Mouse (Mus musculus) stomach, embryonic 15.5 days (tissue): ENCODE data around the gene Col23a1. TPM values are rescaled to one million over a fixed set of nuclear protein-coding genes. Genes with fewer than 3 reads are reported as not detected.
"Not testable (repeated sequence)": the region's sequence is repeated elsewhere in the genome, so short reads cannot be mapped to it uniquely, and the experiment has no call there.

Experiments used
- ATAC-seq: fragments of 200-750 bp; cut with Nextera tagmentation; 2 replicates; pipeline ENCODE4 v1.8.0; 2017; ENCODE audit warnings: low read depth, moderate number of reproducible peaks, moderate TSS enrichment; ENCODE audit not compliant: insufficient read depth, low FRiP score
- H3K27ac ChIP-seq: fragments of 300-500 bp; sonication (generic); 2 replicates; pipeline ENCODE4 v1.5.1; 2015; ENCODE audit warnings: mild to moderate bottlenecking, inconsistent platforms
- H3K27me3 ChIP-seq: fragments of 300-500 bp; sonication (generic); replicated peaks from 2 replicates; pipeline ENCODE4 v1.6.1; 2015; ENCODE audit warnings: inconsistent platforms
- H3K36me3 ChIP-seq: fragments of 300-500 bp; sonication (generic); 2 replicates; pipeline ENCODE4 v1.6.1; 2015; ENCODE audit warnings: inconsistent platforms
- H3K4me1 ChIP-seq: fragments of 300-500 bp; sonication (generic); 2 replicates; pipeline ENCODE4 v1.6.1; 2015; ENCODE audit warnings: inconsistent platforms
- H3K4me2 ChIP-seq: fragments of 300-500 bp; sonication (generic); 2 replicates; pipeline ENCODE4 v1.6.1; 2015; ENCODE audit warnings: mild to moderate bottlenecking, inconsistent platforms
- H3K4me3 ChIP-seq: fragments of 300-500 bp; sonication (generic); replicated peaks from 2 replicates; pipeline ENCODE4 v1.5.1; 2015; ENCODE audit warnings: inconsistent platforms
- H3K9ac ChIP-seq: fragments of 300-500 bp; sonication (generic); 2 replicates; pipeline ENCODE4 v1.6.1; 2015; ENCODE audit warnings: inconsistent platforms
- H3K9me3 ChIP-seq: fragments of 300-500 bp; sonication (generic); 2 replicates; pipeline ENCODE4 v1.6.1; 2016; ENCODE audit warnings: inconsistent platforms
- WGBS: fragments of 180-500 bp; shearing (Covaris S2); methylation state at CpG from one replicate; pipeline ENCODE4 v1.1.7; 2015; 5-methylcytosine and 5-hydroxymethylcytosine counted together
- polyA plus RNA-seq: library from polyadenylated mRNA; unstranded; fragments of >200 nt; fragmentation: Nextera tagmentation; extraction: Ambion mirVana; gene quantifications from 2 replicates; pipeline ENCODE4 v1.2.1, GENCODE M21; 2015

Gene Col23a1
- polyA plus RNA-seq, 1 experiment from 2014 or later = 18.6 TPM

GRCm38 (mm10) chr11:51605602-51606446 is 316.1 kb downstream of the Col23a1 start:
- Histone ChIP-seq H3K4me3 (peak overlapping the region; percentile 96), H3K4me2 (peak overlapping the region; percentile 78), H3K9me3 (no peaks in the 10 kb centered on the region), H3K27ac (peak overlapping the region; percentile 95), H3K9ac (peak overlapping the region; percentile 98), H3K27me3 (no peaks in the 10 kb centered on the region), H3K4me1 (peaks cover 38% of the 10 kb centered on the region), H3K36me3 (peaks cover 39% of the 10 kb centered on the region)
- WGBS = under 1% methylated on average over 80 of the region's 81 CpGs
- ATAC-seq = peak; percentile 81

- Histone ChIP-seq H3K27me3 (no peaks in the 10 kb centered on the region), H3K9me3 (no peaks in the 10 kb centered on the region), H3K9ac (peak within 1 kb of the TSS; percentile 98), H3K4me2 (peak within 1 kb of the TSS; percentile 78), H3K27ac (peak within 1 kb of the TSS; percentile 95), H3K4me3 (peak within 1 kb of the TSS; percentile 96), H3K36me3 (peaks cover 32% of the 10 kb centered on the region), H3K4me1 (peaks cover 37% of the 10 kb centered on the region)
- ATAC-seq = peak; percentile 91
- WGBS = under 1% methylated on average over 89 of the region's 91 CpGs
These were observed 316.9 kb downstream of the Col23a1 start, which contains the start of gene Hnrnpab for GRCm38 (mm10) chr11:51606447-51607095. Gene Hnrnpab, minus strand, starts transcription at chr11:51606847.

DNA sequence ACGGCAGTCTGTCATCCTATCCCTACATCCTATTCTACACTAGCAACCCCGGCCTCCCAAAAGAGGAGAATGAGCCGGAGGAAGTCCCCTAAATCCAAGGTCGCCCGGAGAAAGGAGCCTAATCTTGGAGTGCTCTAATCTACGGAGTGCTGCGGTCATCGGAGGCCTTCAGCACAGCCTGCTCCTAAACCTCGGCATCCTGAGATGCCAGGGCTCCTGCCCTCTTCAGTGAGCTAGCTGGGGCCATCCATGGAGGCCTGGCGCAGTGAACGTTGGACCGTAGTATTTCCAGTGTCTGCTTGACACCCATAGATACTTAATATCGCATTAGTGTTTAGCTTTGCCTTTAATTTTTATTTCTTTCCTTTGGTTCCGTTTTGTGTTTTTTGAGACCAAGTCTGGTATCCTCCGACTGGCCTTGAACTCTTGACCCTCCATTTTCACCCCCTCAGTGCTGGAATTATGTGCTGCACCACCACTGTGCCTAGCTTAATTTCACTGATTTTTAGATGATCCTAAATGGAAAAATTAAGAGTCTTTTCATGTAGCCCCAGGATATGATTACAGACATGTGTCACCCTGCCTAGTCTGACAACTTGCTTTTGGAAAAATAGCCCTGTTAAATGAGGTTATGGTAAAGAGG is 317.5 kb downstream of the Col23a1 start:
- no peaks in the 10 kb centered on the region for H3K9me3 ChIP-seq
- peak overlapping the region; percentile 70 for H3K4me2 ChIP-seq
- H3K27me3 ChIP-seq = no peaks in the 10 kb centered on the region
- H3K36me3 ChIP-seq = peaks cover 25% of the 10 kb centered on the region
- H3K4me3 ChIP-seq = peak overlapping the region; percentile 96
- WGBS = 6% methylated on average over 15 of the region's 15 CpGs
- peak overlapping the region; percentile 86 for H3K27ac ChIP-seq
- peaks cover 30% of the 10 kb centered on the region for H3K4me1 ChIP-seq
- ATAC-seq = peak; percentile 23; the same call in 1 of the 2 replicates
- H3K9ac ChIP-seq = peak overlapping the region; percentile 53

DNA sequence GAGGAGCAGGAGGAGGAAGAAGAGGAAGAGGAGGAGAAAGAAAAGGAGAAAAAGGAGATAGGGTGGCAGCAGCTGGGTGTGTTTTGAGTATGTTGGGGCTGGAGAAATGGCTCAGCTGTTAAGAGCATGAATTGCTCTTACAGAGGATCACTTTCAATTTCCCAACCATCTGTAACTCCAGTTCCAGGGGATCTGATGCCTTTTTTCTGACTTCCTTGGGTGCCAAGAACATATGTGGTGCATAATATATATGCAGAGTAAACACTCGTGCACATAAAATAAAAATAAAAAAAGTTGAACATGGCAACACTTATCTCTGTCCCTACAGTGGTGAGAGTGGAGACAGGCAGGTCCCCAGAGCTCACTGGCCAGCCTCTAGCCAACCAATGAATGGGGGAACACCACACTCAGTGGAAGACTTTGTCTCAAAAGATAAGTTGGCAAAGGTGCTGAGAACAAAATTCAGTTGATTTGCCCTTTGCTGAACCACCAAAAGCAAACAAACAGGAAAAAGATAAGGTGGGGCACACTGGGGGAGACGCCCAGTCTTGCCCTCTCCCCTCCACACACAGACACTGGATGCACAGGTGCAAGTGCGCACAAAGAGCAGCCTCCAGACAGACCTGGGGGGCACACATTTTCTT is 319.7 kb downstream of the Col23a1 start:
- no peak overlapping the region for H3K4me2 ChIP-seq
- 54% methylated on average over 3 of the region's 3 CpGs for WGBS
- no peaks in the 10 kb centered on the region for H3K9me3 ChIP-seq
- peaks cover 15% of the 10 kb centered on the region for H3K4me1 ChIP-seq
- H3K9ac ChIP-seq = no peak overlapping the region
- H3K27ac ChIP-seq = no peak overlapping the region; the same call in 1 of the 2 replicates
- no peak for ATAC-seq
- H3K4me3 ChIP-seq = no peak overlapping the region
- H3K36me3 ChIP-seq = peaks cover 8% of the 10 kb centered on the region
- no peaks in the 10 kb centered on the region for H3K27me3 ChIP-seq

GRCm38 (mm10) chr11:51609940-51610339 is 320.2 kb downstream of the Col23a1 start:
- H3K36me3 ChIP-seq, ATAC-seq, H3K9me3 ChIP-seq, H3K27me3 ChIP-seq, H3K4me3 ChIP-seq, H3K9ac ChIP-seq, H3K27ac ChIP-seq, H3K4me2 ChIP-seq: not testable (repeated sequence)
- H3K4me1 ChIP-seq = peaks cover 15% of the 10 kb centered on the region
- WGBS = 76% methylated on average over 5 of the region's 5 CpGs

- Histone ChIP-seq H3K9me3 (no peaks in the 10 kb centered on the region), H3K4me2 (no peak overlapping the region), H3K4me3 (no peak overlapping the region), H3K4me1 (peaks cover 19% of the 10 kb centered on the region), H3K27me3 (no peaks in the 10 kb centered on the region), H3K36me3 (no peaks in the 10 kb centered on the region), H3K9ac (no peak overlapping the region), H3K27ac (peak overlapping the region; percentile 98)
- no peak for ATAC-seq
- WGBS = 69% methylated on average over 8 of the region's 8 CpGs
These were observed 324.5 kb downstream of the Col23a1 start for GRCm38 (mm10) chr11:51614256-51614655.

- Histone ChIP-seq H3K4me3 (peak overlapping the region; percentile 42), H3K9me3 (no peaks in the 10 kb centered on the region), H3K27ac (peak overlapping the region; percentile 98), H3K4me2 (peak overlapping the region; percentile 75), H3K27me3 (no peaks in the 10 kb centered on the region), H3K4me1 (peaks cover 19% of the 10 kb centered on the region), H3K9ac (peak overlapping the region; percentile 58; the same call in 1 of the 2 replicates), H3K36me3 (no peaks in the 10 kb centered on the region)
- 0 out of 2 replicates have a peak, but pooled peaks have one; percentile 7 for ATAC-seq
- WGBS = 26% methylated on average over 7 of the region's 7 CpGs
These were observed 325.4 kb downstream of the Col23a1 start for GRCm38 (mm10) chr11:51615129-51615528.

- no peaks in the 10 kb centered on the region for H3K36me3 ChIP-seq
- H3K27me3 ChIP-seq = no peaks in the 10 kb centered on the region
- peaks cover 23% of the 10 kb centered on the region for H3K4me1 ChIP-seq
- peak overlapping the region; percentile 42 for H3K4me3 ChIP-seq
- H3K4me2 ChIP-seq = peak overlapping the region; percentile 75
- peak overlapping the region; percentile 98 for H3K27ac ChIP-seq
- no peaks in the 10 kb centered on the region for H3K9me3 ChIP-seq
- WGBS = 2% methylated on average over 14 of the region's 14 CpGs
- peak; percentile 81; the same call in 1 of the 2 replicates for ATAC-seq
- peak overlapping the region; percentile 58 for H3K9ac ChIP-seq
These were observed 325.9 kb downstream of the Col23a1 start for GRCm38 (mm10) chr11:51615601-51616000.

DNA sequence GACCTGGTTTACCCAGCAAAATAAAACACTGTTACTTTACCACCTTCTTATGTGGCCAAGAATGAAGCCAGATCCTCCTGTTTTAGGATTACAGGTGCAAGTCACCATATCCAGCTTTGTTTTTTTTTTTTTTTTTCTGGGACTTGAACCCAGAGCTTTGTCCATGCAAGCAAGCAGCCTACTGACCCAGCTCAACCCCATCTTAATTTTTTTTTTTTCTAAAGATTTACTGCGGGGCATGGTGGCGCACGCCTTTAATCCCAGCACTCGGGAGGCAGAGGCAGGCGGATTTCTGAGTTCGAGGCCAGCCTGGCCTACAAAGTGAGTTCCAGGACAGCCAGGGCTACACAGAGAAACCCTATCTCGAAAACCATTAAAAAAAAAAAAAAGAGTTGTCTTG is 326.4 kb downstream of the Col23a1 start:
- not testable (repeated sequence) for H3K27me3 ChIP-seq, H3K9me3 ChIP-seq, H3K36me3 ChIP-seq, ATAC-seq, H3K9ac ChIP-seq
- peaks cover 26% of the 10 kb centered on the region for H3K4me1 ChIP-seq
- H3K27ac ChIP-seq = peak overlapping the region; percentile 98
- peak overlapping the region; percentile 75 for H3K4me2 ChIP-seq
- WGBS = 89% methylated on average over 7 of the region's 7 CpGs
- peak overlapping the region; percentile 42; the same call in 1 of the 2 replicates for H3K4me3 ChIP-seq

- Histone ChIP-seq H3K27me3 (no peaks in the 10 kb centered on the region), H3K36me3 (peaks cover 9% of the 10 kb centered on the region), H3K27ac (no peak overlapping the region), H3K9ac (no peak overlapping the region), H3K4me3 (no peak overlapping the region), H3K4me2 (no peak overlapping the region), H3K9me3 (no peaks in the 10 kb centered on the region), H3K4me1 (peaks cover 26% of the 10 kb centered on the region)
- WGBS = 3% methylated on average over 4 of the region's 4 CpGs
- ATAC-seq = no peak
These were observed 328.0 kb downstream of the Col23a1 start for GRCm38 (mm10) chr11:51617693-51618092.

DNA sequence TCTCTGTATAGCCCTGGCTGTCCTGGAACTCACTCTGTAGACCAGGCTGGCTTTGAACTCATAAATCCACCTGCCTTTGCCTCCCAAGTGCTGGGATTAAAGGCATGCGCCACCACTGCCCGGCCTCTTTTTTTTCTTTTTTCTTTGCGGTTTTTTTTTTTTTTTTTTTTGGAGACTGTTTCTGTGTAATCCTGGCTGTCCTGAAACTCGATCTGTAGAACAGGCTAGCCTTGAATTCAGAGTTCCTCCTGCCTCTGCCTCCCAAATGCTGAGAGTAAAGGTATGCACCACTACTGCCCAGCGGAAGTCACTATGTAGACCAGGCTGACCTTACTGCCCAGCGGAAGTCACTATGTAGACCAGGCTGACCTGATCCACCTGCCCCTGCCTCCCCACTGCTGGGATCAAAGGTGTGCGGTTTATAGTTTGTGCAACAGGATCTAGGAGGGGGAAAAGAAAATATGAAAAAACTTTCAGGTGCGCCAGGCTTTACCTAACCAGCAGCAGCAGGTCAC is 329.2 kb downstream of the Col23a1 start:
- no peak; the same call in 1 of the 2 replicates for ATAC-seq
- H3K4me1 ChIP-seq = peaks cover 26% of the 10 kb centered on the region
- peak overlapping the region; percentile 12; the same call in 1 of the 2 replicates for H3K27ac ChIP-seq
- peaks cover 21% of the 10 kb centered on the region for H3K36me3 ChIP-seq
- H3K9ac ChIP-seq = no peak overlapping the region
- H3K27me3 ChIP-seq = no peaks in the 10 kb centered on the region
- peak overlapping the region; percentile 79 for H3K4me3 ChIP-seq
- WGBS = 41% methylated on average over 7 of the region's 8 CpGs
- peak overlapping the region; percentile 86 for H3K4me2 ChIP-seq
- H3K9me3 ChIP-seq = no peaks in the 10 kb centered on the region
